Mouse (Mus musculus) lung, postnatal 10 days (tissue): ENCODE data around the gene Wwox.

Source experiments
- DNase-seq: peaks from one replicate; pipeline ENCODE4 v3.0.0; 2021

Wwox gene

DNA sequence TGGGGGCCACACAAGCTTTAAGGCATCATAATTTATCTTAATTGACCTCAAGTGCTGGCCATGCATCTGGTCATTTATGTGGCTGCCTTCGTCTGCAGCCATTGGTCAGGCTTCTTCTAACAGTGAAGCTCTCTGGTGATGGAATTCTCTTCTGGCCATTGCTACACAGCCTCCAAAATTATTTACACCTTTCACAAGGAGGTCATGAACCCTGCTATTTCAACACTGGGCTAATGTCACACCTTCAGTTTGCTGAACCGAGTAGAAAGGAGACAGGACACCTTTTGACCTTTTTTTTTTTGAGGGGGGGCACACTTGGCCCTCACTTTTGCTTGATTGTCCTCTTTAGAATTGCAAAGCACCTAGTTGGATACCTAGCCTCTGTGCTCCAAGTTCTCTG is 320.2 kb downstream of the Wwox start:
- DNase-seq, result no peak

DNA sequence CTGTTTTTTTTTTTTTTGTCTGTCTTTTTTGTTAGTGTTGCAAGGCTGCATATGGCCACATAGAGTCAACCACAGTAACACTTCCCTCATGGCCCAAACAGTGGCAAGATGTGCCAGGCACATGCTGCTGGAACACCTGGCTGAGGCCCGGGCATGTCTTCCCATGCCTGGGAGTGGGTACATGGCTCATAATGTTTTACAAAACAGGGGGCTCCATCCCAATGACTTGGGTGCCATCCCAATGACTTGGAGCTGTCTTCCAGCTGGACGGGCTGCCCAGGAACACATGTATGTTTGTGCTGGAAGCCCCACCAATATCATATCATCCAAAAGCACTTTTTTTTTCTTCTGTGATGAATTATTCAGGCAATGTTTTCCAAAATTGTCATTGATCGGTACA is 329.1 kb downstream of the Wwox start:
- no peak for DNase-seq

DNA sequence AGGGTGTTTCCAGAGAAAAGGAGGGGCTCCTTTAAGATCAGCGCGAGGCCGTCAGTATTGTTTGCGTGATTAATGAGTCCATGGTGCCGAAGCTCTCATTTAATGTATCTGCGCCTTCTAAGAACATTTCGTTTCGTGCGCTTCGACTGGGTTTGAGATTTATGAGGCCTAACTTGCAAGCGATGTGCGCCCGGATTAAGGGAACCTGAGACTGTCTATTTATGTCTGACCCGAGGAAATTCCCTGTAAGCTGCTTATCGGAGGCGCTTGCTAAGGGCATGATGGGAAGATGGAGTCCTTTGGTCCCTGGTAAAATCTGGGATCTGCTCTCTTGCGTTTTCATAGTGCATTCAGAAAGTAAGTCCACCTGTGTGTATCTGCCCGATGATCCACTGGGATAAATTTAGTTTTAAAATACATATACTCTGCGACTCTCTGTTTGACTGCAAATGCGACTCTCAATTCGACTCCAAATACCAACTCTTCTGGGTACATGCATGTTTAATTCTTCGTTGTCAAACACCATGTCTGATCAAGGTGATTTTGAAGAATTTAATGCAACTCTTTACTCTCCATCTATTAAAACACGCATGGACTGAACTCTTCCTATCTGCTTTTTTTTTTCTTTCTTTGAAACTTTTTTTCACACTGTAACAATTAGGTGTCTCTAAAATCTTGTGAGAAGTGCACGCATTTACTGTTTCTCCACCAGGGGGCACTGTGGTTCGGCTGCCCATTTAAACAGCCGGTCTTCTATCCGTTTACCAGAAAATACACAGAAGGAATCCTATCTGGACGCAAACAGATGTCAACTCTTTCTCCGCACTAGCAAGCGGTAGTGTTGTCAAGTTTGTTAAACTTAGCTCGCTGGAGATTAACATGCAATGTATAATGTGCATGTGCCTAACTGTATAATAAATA is 331.7 kb downstream of the Wwox start:
- DNase-seq, result peak; percentile 86

DNA sequence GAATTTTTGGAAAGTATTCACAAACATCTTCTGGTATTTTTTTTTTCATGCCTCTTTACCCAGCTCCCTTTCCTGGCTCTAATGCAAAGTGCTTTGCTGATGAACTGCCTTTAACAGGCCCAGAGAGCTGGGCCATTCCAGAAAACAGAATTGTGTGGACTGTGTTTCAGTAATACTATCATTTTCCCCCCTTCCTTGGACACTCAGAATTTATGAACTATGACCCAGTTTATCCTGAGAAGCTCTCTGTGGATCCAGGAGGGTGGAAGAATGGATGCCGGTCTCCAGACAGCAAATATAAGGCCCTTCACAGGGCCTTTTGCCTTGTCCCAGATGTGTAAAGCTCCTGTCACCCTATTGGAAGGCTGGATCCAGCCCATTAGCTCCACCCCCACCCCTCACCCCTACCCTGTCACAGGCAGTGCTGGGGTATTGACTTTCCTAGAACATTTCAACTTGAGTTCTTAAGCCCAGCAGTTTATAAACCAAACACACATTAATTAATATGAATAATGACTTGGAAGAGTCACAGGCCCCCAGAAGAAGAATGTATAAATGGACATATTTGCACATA is 332.9 kb downstream of the Wwox start:
- no peak for DNase-seq

DNA sequence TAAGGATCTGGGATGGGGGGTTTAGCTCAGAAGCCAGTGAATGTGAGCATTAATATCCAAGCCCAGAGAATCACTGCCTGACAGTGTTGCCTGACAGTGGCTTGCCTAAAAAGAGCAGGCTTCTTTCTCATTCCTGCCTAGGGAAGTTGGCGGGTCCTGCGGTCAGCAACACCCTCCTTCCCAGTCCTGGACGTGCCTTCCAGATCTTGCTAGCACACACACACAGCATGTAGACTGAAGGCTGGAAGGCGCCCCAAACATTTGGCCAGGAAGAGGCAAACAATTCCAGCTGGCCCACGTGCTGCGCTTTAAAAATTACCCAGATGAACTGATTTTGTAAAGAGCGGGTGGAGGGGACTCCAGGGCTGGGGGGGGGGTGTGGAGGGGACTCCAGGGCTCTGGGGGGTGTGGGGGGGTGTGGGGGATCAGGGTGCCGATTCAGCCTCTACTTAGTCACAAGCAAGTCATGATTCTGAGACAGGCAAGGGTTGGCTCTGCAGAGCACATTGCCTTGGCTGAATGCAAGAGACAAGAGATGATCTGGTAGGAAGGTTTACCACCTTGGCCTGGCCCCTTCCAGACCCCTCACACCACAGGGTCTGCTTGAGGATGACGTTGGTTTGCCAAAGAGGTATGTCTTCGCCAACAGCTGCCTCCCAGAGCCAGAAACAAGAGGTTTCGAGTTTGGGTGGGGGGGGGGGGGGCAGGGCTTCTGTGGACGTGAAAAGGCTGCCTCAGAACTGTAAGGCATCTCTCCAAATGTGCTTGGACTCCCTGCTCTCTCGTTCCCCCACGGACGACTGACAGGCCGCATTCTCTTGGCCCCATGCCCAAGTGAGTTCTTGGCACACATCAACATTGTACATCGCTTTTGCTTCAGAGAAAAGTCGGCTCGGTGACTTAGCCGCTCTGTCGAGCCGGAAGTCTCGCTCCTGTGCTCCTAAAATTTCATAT is 334.3 kb downstream of the Wwox start:
- DNase-seq, result peak; percentile 87

DNA sequence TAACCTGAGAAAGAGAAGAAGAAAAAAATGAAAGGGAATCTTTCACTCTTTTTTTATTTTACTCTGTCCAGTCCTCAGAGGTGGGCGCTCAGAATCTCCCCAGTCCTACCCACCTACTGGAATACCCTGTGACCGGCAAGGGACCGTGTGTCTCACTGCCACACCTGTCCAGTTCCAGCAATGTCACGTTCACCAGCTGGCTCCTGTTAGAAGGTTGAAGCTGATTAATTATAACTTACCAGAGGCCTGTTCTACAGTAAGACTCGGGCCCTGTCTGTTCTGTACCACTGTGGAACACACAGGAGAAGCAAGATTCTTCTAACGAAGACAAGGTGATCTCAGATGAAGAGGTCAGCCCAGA is 334.9 kb downstream of the Wwox start:
- DNase-seq, result no peak

DNA sequence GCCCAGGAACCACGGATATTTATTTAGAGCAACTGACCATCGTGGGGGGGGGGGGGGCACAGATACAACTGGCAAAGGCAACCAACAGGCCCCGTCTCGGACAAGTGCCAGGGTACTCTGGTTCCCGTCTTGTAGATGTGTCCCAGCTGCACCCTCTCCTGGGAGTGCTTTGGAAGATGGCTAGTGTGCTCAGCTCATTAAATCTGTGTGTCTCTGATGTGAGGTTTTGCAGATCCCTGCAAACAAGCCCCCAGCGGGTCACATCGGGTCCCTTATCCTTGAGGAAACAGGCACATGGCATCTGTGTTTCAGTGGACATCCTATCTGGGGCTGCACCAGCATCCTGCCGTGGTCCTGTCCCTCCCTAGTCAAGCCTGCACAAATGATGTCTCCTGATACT is 336.1 kb downstream of the Wwox start:
- DNase-seq, result peak; percentile 53

DNA sequence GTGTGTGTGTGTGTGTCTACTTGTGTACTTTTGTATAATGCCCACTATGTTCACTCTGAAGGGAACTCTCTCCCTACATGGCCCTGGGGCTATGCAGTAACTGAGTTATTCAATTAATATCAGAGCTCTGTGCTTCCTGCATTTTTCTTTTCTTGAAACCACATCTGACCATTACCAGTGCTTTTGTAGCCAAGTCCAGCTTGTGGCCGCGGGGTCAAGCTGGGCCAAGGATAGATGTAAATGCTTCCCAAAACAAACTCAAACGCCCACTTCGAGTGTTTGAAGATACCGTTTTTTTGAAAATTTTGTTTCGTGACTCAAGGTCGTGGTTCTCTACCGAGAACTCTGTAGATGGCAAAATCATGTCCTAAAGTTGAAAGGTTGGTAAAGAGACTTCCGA is 337.2 kb downstream of the Wwox start:
- DNase-seq, result no peak

DNA sequence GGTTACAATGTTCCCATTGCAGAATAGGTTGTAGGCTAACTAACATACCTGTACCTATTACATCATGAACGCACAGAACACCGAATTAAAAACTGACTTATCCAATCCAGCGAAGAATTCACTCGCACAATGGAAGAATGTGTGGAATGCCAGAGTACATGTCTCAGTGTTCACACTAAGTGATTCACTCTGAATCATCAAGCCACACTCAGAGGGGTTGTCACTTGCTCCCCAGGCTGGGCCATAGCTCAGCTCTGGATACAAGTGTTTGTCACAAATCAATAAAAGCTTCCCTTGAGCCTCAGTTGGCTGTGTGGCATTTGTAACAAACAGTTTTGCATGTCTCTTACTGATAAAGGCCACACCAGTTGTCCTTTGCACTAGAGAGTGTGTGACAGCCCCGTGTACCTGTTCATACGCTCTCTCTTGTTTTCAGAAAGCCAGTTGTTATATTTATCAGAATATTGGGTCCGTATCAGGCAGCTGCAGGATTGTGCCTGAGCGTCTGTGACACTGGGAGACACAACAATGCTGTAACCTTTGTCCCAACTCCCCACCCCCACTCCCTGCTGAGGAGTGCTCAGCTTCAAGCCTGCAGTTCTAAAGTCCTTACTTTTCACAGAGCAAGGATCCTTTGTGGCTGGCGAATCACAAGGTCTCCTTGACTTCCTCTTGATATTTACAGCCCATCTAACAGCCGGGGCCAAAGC is 338.0 kb downstream of the Wwox start:
- DNase-seq, result no peak

DNA sequence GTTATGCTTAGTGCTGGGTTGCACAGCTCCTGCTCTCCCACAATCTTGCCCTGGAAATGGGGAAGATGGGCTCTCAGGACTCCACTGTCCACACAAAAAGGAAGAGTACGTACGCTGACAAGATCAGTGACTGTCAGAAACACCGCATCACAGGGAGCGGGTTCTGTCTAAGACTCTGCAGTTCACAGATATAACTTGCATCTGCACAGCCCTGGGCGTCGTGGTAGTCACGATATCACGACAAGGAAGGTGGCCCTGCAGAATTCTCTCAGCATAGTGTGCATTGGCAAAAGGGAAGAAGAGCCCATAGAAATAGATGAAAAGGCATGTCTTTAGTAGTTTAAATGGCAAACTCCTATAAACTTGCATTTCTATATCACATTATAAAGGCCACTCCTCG is 339.5 kb downstream of the Wwox start:
- no peak for DNase-seq

DNA sequence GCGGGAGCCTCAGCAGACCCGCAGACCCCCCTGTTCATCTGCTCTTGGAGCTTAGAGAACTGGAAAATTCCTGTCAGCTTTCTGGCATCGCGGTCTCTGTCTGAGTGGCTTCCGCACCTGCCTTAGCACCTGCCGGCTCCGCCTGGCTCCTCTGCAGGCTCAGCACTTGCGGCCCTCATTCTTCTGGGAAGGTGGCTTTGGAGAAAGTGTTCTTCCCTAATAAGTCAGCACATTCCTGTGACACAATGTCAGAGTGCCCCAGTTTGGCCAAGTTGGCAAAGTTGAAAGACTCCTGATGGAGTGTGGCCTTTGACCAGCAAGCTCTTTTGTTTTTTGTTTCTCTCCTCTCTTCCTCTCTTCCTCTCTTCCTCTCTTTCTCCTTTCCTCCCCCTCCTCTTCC is 343.9 kb downstream of the Wwox start:
- DNase-seq, result no peak

DNA sequence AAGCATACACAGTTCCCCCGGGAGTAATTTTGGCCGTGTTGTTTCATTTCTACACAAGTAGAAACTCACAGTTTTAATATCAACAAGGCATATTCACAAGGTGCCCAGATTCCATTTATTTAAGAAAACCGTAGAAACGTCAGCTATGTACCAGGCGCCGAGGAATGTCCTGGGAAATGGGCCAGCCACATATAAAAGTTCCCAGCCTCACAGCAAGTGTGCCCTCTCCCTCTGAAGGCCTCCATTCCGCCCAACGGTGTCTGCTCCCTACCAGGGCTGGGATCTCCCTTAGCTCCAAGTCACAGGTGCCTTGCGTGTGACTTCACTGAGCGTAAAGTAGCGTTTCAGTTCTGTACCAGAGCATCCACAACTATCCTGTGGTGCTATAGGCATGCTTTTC is 346.4 kb downstream of the Wwox start:
- DNase-seq, result no peak

DNA sequence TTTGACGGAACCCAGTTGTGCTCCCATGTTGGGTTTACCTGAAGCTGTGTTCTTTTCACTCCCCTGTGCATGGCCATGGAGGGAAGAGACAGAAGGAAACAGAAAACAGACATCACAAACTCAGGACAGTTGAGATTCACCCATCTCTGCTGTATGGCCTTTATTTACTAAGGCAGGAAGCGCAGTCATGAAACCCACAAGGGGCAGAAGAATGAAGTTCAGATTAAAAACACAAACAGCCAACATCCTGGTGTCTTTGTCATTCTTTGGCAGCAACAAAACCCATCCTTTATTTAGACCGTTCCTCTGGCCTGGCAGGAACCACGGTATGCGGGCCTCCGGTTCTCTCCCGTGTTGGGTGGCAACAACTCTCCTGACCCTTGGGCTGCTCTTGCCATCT is 350.2 kb downstream of the Wwox start:
- peak; percentile 17 for DNase-seq

DNA sequence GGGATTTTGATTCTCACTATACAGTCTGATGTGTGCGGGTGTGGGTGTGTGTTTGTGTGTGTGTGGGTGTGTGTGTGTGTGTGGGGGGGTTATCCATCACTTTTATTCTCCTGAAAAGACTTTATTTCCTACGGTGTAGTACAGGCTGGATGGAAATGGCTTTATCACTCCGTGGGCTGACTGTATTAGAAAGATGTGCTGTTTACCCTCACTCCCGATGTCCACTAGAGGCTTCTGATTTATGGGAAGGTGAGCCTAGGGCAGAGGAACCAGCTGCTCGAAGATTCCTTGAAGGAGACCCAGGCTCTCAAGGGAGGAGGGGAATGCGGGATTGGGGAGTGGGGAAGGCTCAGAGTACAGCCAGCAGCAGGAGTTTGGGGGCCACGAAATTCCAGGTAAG is 351.3 kb downstream of the Wwox start:
- DNase-seq, result no peak

DNA sequence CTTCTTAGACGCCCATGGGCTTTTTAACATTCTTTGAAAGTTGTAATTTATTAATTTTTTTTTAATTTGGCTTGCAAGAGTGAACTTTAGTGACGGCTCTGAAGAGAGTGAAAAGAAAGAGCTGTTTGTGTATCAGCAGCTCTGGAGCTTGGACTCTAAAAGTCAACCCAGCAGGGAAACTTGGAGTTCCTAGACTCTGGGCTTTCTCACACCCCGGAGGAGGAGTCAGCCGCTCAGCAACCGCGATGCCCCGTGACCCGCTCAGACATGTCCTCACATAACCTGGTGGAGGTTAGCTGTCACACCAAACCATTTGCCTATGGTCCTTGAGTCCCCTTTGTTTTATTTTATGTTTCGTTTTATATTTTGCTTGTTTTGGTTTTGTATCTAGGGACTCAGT is 354.2 kb downstream of the Wwox start:
- no peak for DNase-seq

DNA sequence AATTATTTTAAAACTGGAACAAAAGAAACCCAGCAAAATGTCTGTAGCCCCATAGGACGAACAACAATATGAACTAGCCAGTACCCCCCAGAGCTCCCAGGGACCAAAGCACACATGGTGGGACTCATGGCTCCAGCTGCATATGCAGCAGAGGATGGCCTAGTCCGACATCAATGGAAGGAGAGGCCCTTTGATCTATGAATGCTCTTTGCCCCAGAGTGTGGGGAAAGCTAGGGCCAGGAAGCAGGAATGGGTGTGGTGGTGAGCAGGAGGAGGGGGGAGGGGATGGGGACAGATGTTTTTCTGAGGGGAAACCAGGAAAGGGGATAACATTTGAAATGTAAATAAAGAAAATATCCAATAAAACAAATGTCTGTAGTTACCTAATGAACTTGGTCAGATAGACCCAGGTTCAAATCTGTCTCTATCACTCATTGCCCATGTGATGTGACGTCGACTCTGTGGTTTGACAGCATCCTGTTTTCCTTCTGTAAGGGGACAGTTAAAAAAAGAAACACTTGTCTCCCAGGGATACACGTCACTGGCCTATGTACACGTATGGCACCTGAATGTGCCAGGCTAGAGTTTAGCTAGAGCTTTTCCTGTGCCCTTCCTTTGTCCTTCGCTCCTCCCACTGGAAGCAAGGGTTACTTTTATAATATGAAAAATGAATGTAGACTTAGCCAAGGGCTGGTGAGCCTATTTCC is 362.1 kb downstream of the Wwox start:
- DNase-seq, result no peak

DNA sequence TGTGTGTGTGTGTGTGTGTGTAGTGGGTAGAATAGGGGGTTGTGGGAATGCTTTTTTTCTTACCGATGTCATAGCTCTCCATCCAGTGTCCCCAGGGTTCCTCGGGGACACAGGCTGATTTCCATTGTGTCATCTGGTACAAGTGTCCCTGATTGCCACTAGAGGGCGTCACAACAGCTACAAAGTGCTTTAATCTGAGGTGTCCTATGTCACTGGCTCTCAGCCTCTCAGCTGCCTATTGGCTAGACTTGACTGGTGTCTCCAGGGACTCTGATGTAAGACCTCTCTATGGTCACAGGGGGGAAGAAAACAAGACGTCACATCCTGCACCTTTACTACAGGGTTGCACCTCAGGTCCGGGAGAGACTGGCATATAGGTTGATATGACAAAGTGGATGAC is 363.7 kb downstream of the Wwox start:
- DNase-seq, result peak; percentile 21

DNA sequence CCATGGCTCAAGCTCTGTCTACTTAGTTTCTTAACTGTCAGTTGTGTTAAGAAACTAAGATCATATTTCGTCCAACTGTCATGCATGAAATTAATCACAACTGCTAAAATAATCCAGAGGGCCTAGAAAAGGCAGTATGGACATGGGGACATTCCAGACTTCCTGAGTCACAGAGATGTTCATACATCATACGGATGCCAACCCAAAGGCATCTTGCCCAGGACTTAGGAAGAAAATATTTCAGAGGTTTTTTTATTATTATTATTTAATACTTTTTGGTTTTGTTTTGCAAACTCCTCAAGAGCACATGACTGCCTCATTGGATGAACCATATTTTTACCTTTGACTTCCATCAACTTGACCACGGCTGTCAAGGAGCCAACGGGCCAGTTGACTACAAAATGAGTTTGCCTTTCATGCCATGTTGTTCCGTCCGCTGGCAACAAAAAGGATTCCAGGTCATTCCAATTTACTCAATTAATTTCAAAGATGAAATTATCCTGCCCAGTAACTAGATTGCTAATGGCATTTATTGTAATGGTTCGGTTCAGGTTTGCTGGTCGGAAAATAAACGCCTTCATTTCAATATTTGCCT is 367.5 kb downstream of the Wwox start:
- no peak for DNase-seq

DNA sequence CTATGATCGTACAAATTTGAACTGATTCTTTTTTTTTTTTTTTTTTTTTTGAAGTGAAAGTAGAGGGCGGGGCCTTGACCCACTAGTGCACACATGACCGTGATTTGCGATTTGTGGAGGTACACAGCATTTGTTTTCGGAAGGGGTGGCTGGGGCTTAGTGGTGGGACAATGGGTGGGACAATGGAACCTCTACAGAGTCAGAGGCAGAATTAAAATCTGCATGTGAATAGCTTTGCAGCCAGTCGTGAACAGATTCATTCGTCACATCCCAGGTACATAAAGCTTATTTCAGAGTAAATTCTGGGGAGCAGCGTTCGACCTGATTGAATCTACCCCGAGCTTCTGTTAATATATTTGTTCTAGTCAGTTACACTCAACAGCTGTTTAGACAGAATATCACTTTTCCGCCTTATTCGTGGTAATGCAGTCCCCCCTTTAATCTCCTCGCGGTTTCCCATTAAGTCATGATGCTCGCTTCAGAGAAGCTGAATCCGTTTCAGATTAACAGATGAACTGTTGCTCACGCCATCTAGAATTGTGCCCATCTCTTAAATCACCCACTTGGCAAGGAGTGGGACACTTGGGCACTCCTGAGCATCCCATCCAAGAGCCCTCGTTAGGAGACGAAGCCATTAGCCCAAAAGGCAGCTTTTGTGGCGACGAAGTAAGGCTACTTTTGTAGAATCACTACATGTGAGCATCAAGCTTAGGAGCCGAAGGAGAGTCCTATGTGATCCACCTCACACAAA is 368.4 kb downstream of the Wwox start:
- DNase-seq, result no peak

DNA sequence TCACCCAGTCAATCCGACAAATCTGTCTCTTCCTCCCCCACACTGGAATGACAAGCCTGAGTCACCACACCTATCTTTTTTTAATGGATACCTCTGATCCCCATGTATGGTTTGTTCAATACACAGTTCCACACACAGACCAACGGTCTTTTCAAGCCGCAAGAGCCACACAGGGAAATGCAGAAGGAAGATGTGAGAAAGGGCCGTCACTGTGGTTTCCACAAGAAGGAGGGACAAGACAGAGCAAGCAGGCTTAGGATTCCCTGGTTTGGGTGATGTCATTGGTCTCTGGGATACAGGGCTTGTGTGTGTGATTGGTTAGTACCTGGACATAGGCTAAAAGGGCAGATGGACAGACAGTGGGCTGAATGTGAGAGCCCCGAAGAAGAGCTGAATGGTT is 371.0 kb downstream of the Wwox start:
- DNase-seq, result no peak

DNA sequence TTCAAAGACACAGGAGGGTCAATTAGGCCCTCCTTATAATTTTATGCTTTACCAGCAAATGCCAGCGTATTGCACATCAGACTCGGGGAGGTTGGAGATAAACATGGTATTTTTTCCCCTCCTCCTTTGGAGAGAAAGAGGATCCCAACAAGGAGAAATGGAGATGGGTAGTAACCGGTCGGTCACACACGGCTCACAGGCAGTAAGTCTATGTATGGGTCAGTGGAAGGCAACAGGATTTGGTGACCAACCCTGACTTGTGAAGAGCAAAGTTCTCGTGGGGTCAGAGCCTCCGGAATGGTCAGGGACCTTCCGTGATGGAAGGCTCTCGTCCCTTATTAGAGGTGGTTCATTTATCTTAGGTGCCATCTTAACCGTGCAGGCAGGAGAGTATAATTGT is 374.4 kb downstream of the Wwox start:
- DNase-seq, result no peak
